Mouse (Mus musculus) C2C12 (cell line): ENCODE results near the gene Supt5. TPM values are rescaled to one million over a fixed set of nuclear protein-coding genes. Genes with fewer than 3 reads are reported as not detected.

ENCODE experiments used
- H3K27me3 ChIP-seq: one replicate; pipeline ENCODE4 v1.6.1; 2011; ENCODE audit not compliant: control insufficient read depth, insufficient read depth, insufficient read length
- H3K36me3 ChIP-seq: one replicate; pipeline ENCODE4 v1.6.1; 2011; ENCODE audit not compliant: control insufficient read depth, insufficient read depth
- H3K4me3 ChIP-seq: one replicate; pipeline ENCODE4 v1.5.1; 2011; ENCODE audit warnings: mild to moderate bottlenecking, control low read depth; ENCODE audit not compliant: poor library complexity, insufficient read depth, severe bottlenecking
- H3K79me2 ChIP-seq: one replicate; pipeline ENCODE4 v1.6.1; 2011; ENCODE audit not compliant: control insufficient read depth, insufficient read depth
- H3K79me3 ChIP-seq: one replicate; pipeline ENCODE4 v1.6.1; 2011; ENCODE audit warnings: low read depth, control low read depth
- H3ac ChIP-seq: one replicate; pipeline ENCODE3; 2011; ENCODE audit warnings: low read depth; ENCODE audit not compliant: control insufficient read depth, insufficient read length
- CEBPB ChIP-seq: IDR thresholded peaks from one replicate; pipeline ENCODE4 v1.6.1; 2011; ENCODE audit warnings: low read depth, mild to moderate bottlenecking, control low read depth, moderate library complexity
- CTCF ChIP-seq: IDR thresholded peaks from one replicate; pipeline ENCODE4 v1.5.1; 2011; ENCODE audit not compliant: control insufficient read depth, insufficient read depth, insufficient read length
- FOSL1 ChIP-seq: IDR thresholded peaks from one replicate; pipeline ENCODE4 v1.8.0; 2011; ENCODE audit warnings: mild to moderate bottlenecking, low read length; ENCODE audit not compliant: poor library complexity, insufficient read depth, severe bottlenecking
- MAX ChIP-seq: IDR thresholded peaks from one replicate; pipeline ENCODE4 v1.6.1; 2011; ENCODE audit warnings: mild to moderate bottlenecking, control low read depth
- MYOD1 ChIP-seq: IDR thresholded peaks from one replicate; pipeline ENCODE4 v1.6.1; 2011; ENCODE audit warnings: low read depth; ENCODE audit not compliant: control insufficient read depth, insufficient read length
- MYOG ChIP-seq: IDR thresholded peaks from one replicate; pipeline ENCODE4 v1.6.1; 2011; ENCODE audit not compliant: control insufficient read depth, insufficient read length; ENCODE audit errors: extremely low read depth
- USF1 ChIP-seq: IDR thresholded peaks from one replicate; pipeline ENCODE4 v1.6.1; 2011; ENCODE audit warnings: low read depth, mild to moderate bottlenecking, control low read depth, moderate library complexity
- polyA plus RNA-seq: library from polyadenylated mRNA; unstranded; fragments of >200 nt; fragmentation: generic; extraction: Trizol; gene quantifications from one replicate; pipeline ENCODE4 v1.2.1, GENCODE M21; 2012; ENCODE audit warnings: missing spikeins

The Supt5 gene
- polyA plus RNA-seq, 1 experiment = 82.4 TPM

DNA sequence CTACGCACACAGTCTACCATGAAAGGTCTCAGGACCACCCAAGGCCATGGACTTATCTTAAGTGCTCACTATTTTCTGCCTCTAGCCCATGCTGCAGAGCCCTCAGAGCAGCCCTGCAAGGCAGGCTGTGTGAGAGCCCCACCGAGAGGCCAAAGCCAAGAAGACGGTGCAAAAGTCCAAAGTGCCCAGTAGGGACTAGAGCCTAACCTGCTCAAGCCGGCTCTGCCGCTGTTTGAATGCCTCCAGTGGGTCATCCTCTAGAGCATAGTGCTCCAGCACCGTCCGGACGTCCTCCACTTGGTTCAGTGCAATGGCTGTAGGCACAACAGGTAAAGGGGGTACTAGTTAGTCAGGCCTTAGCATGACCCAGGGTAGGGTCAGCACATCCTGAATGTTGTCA is 32.3 kb downstream of the Supt5 start:
- peaks cover 7% of the 10 kb centered on the region for H3K27me3 ChIP-seq
- no peak overlapping the region for H3ac ChIP-seq
- H3K79me3 ChIP-seq = peaks cover 6% of the 10 kb centered on the region
- no peak overlapping the region for H3K4me3 ChIP-seq
- peaks cover 37% of the 10 kb centered on the region for H3K36me3 ChIP-seq
- H3K79me2 ChIP-seq = peaks cover 15% of the 10 kb centered on the region
- TF ChIP-seq USF1 (no peak), MYOG (no peak), MYOD1 (no peak), CTCF (no peak), FOSL1 (no peak), CEBPB (no peak), MAX (no peak)

DNA sequence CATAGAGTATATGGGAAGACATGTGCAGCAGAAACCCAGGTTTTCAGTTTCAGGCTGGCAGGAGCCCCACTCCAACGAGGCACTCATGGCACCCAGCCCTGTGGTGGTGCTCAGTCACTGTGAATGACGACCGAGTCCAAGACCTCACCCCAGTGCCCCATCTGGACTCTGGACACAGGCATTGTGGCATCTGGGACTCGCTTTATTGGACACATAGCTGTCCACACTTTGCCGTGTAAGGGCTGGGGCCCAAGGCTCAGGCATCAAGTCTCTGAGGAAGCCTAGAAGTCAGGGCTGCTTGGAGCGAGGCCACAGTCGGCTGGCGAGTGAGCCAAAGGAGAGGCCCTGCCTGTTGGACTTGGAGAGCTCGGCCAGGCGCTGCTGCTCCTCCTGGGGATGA is 32.9 kb downstream of the Supt5 start:
- TF ChIP-seq MYOD1 (no peak), FOSL1 (no peak), MYOG (no peak), USF1 (no peak), MAX (no peak), CEBPB (no peak), CTCF (no peak)
- H3K4me3 ChIP-seq = no peak overlapping the region
- peaks cover 37% of the 10 kb centered on the region for H3K36me3 ChIP-seq
- H3K27me3 ChIP-seq = peaks cover 11% of the 10 kb centered on the region
- H3ac ChIP-seq = no peak overlapping the region
- H3K79me2 ChIP-seq = peaks cover 9% of the 10 kb centered on the region
- H3K79me3 ChIP-seq = peaks cover 3% of the 10 kb centered on the region

GRCm38 (mm10) chr7:28301616-28302433 is 36.7 kb downstream of the Supt5 start, which contains the start of gene Dll3:
Gene Dll3, minus strand, starts transcription at chr7:28302238.
- no peak within 1 kb of the TSS for H3ac ChIP-seq
- H3K4me3 ChIP-seq = no peak within 1 kb of the TSS
- H3K27me3 ChIP-seq = peaks cover 31% of the 10 kb centered on the region
- peaks cover 17% of the 10 kb centered on the region for H3K36me3 ChIP-seq
- no peaks in the 10 kb centered on the region for H3K79me3 ChIP-seq
- TF ChIP-seq MYOG = no peak
- TF ChIP-seq CTCF = peak; percentile 53
- H3K79me2 ChIP-seq = no peaks in the 10 kb centered on the region

DNA sequence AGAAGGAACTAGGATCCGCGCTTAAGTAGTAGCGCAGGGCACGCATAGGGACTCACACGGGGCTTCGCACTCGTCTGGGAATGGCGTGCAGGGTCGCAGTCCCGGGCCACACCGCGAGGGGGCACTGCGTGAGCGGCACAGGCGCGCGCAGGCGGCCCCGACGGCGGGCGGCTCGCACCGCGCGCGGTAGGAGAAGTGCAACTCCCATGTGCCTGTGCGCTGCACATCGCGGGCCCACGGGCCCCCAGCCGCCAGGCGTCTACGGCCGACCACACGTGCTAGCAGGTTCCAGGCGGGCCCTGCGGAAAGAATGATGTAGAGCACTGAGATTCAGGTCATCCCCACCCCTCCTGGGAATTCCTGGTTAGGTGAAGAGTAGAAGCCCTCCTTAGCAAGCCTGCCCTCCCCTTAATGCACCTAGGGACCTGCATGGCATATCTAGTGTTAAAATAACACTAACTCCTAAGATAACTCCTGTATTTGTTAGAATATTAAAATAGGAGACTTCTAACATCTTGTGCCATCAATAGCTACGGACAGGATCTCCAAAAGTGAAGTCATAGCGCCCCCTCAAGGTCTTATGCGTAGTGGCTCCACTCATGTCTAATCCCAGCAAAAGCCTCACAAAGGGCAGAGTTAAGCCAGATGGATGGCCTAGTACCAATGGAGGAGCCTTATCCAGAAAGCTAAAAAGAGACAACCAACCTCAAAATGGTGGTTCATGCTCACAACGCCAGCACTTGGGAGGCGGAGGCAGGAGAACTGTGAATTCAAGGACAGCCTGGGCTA is 39.5 kb downstream of the Supt5 start:
- Histone ChIP-seq H3K4me3 (no peak overlapping the region), H3K27me3 (peaks cover 53% of the 10 kb centered on the region), H3ac (no peak overlapping the region), H3K36me3 (no peaks in the 10 kb centered on the region), H3K79me2 (no peaks in the 10 kb centered on the region), H3K79me3 (no peaks in the 10 kb centered on the region)
- TF ChIP-seq FOSL1 (no peak), MAX (no peak), CEBPB (no peak)

- Histone ChIP-seq H3K27me3 (peaks cover 74% of the 10 kb centered on the region), H3K79me2 (no peaks in the 10 kb centered on the region), H3K4me3 (no peak overlapping the region), H3K36me3 (no peaks in the 10 kb centered on the region), H3K79me3 (no peaks in the 10 kb centered on the region), H3ac (no peak overlapping the region)
- TF ChIP-seq MYOD1 = no peak
- no peak for TF ChIP-seq USF1
Observed at GRCm38 (mm10) chr7:28294481-28294880, 44.1 kb downstream of the Supt5 start.
